Mouse (Mus musculus): Measurements from ENCODE around the gene Clip4.

GRCm38 (mm10) chr17:71864039-71864438, 95.8 kb downstream of the Clip4 start:
- TF ChIP-seq CTCF (conservative IDR thresholded peaks at IDR 0.05; ENCODE audit: insufficient read depth, insufficient read length, low read depth, low read length) = no peak
- no peak for TF ChIP-seq POLR2A (IDR thresholded peaks at IDR 0.05; ENCODE audit: low read depth, low read length)
